Mouse (Mus musculus) kidney, embryonic 16.5 days (tissue): ENCODE measurements around the gene Sfxn2. TPM values are rescaled to one million over a fixed set of nuclear protein-coding genes. Genes with fewer than 3 reads are reported as not detected.
"Not testable (repeated sequence)": the region's sequence is repeated elsewhere in the genome, so short reads cannot be mapped to it uniquely, and the experiment has no call there.

Source experiments
- ATAC-seq: fragments of 200-750 bp; cut with Nextera tagmentation; 2 replicates; pipeline ENCODE4 v1.8.0; 2017; ENCODE audit warnings: moderate TSS enrichment; ENCODE audit not compliant: low FRiP score, low TSS enrichment
- H3K27ac ChIP-seq: fragments of 300-500 bp; sonication (generic); 2 replicates; pipeline ENCODE4 v1.5.1; 2014; ENCODE audit warnings: low read length
- H3K27me3 ChIP-seq: fragments of 300-500 bp; sonication (generic); 2 replicates; pipeline ENCODE4 v1.6.1; 2014; ENCODE audit warnings: low read length, control low read depth, mixed read lengths; ENCODE audit not compliant: insufficient read depth
- H3K36me3 ChIP-seq: fragments of 300-500 bp; sonication (generic); 2 replicates; pipeline ENCODE4 v1.6.1; 2014; ENCODE audit warnings: low read length, control low read depth, mixed read lengths; ENCODE audit not compliant: insufficient read depth
- H3K4me1 ChIP-seq: fragments of 300-500 bp; sonication (generic); 2 replicates; pipeline ENCODE4 v1.6.1; 2014; ENCODE audit warnings: low read length, control low read depth, mixed read lengths; ENCODE audit not compliant: insufficient read depth
- H3K4me2 ChIP-seq: fragments of 300-500 bp; sonication (generic); replicated peaks from 2 replicates; pipeline ENCODE4 v1.6.1; 2014; ENCODE audit warnings: low read depth, low read length
- H3K4me3 ChIP-seq: fragments of 300-500 bp; sonication (generic); 2 replicates; pipeline ENCODE4 v1.5.1; 2014; ENCODE audit warnings: mild to moderate bottlenecking, low read length
- H3K9ac ChIP-seq: fragments of 300-500 bp; sonication (generic); replicated peaks from 2 replicates; pipeline ENCODE4 v1.6.1; 2014; ENCODE audit warnings: low read length
- H3K9me3 ChIP-seq: fragments of 300-500 bp; sonication (generic); 2 replicates; pipeline ENCODE4 v1.6.1; 2016; ENCODE audit warnings: low read length, control low read depth
- WGBS: fragments of 180-500 bp; shearing (Covaris S2); extraction: QIAGEN DNeasy Blood & Tissue Kit; methylation state at CpG from one replicate; pipeline ENCODE4 v1.1.7; 2014; 5-methylcytosine and 5-hydroxymethylcytosine counted together
- polyA plus RNA-seq: library from polyadenylated mRNA; unstranded; fragments of >200 nt; fragmentation: Nextera tagmentation; extraction: Ambion mirVana; gene quantifications from 2 replicates; pipeline ENCODE4 v1.2.1, GENCODE M21; 2015

The Sfxn2 gene
- polyA plus RNA-seq, 1 experiment from 2014 or later, result 41.1 TPM

DNA sequence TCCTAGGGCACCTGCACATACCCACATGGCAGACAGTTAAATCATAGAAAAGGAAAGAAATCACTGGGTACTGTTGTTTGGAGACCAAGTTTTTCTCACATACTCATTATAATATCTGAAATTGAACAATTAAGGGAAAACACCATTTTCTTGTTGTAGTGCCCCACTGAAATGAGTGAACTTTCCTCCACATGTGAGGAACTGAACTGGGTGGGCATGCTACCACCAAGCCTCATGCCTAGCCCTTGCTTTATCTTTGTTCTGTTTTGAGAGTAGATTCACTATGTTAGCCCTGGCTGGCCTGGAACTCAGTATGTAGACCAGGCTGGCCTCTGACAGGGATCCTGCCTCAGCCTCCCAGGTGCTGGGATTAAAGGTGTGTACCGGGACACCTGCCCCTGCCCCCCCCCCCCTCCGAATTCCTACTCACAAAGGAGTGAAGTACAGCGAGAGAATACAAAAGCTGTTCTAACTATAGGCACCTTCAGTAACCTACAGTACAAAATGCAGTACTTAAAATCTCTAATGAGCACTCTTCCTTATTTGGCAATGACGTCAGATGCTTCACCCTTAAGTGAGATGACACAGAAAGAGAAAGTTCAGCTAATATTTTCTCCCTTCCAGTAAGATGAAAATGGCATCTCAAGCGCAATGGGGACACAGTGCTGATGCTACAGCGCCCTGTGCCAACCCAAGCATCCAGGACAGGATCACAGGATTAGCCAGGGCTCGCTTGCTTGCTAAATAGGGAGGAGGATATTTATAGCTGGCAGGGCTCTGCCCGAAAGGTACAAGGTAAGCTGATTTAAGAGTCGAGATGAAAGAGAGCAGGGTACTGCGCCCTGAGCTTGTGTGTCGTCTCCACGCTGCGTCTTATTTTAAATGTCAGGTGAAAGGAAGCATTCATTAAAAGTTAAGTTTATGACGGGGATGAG lies 10.3 kb upstream of the Sfxn2 start:
- ATAC-seq, result no peak
- 83% methylated on average over 14 of the region's 14 CpGs for WGBS

DNA sequence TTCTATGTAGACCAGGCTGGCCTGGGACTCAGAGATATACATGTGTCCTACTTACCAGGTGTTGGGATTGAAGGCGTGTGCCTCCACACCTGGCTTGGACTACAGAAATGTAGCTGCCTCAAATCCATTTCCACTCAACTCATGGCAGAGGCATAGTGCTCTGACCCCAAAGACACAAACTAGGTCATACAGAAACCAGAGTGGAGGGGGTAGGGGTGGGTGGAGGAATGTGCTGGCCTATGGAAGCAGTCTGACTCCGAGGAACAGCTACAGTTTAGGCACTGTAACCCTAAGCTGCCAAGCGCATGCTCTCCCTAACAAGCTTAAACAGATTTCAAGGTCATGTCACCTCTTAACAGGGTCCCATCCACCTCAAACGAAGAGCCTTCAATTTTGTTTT lies 9.6 kb upstream of the Sfxn2 start:
- whole genome bisulfite sequencing, result 75% methylated on average over 4 of the region's 4 CpGs
- no peaks in the 10 kb centered on the region for H3K9me3 ChIP-seq
- no peak overlapping the region for H3K4me2 ChIP-seq
- H3K9ac ChIP-seq, result no peak overlapping the region
- H3K27me3 ChIP-seq, result no peaks in the 10 kb centered on the region
- no peak overlapping the region for H3K27ac ChIP-seq
- H3K4me1 ChIP-seq, result peaks cover 6% of the 10 kb centered on the region; the same call in 1 of the 2 replicates
- no peaks in the 10 kb centered on the region for H3K36me3 ChIP-seq
- H3K4me3 ChIP-seq, result no peak overlapping the region
- ATAC-seq, result no peak

More for the DNA sequence above, 10.3 kb upstream of the Sfxn2 start:
- Histone ChIP-seq H3K4me1 (peaks cover 6% of the 10 kb centered on the region; the same call in 1 of the 2 replicates), H3K4me2 (no peak overlapping the region), H3K36me3 (peaks cover 3% of the 10 kb centered on the region; the same call in 1 of the 2 replicates), H3K9me3 (no peaks in the 10 kb centered on the region), H3K9ac (no peak overlapping the region), H3K27ac (no peak overlapping the region), H3K4me3 (no peak overlapping the region), H3K27me3 (no peaks in the 10 kb centered on the region)

DNA sequence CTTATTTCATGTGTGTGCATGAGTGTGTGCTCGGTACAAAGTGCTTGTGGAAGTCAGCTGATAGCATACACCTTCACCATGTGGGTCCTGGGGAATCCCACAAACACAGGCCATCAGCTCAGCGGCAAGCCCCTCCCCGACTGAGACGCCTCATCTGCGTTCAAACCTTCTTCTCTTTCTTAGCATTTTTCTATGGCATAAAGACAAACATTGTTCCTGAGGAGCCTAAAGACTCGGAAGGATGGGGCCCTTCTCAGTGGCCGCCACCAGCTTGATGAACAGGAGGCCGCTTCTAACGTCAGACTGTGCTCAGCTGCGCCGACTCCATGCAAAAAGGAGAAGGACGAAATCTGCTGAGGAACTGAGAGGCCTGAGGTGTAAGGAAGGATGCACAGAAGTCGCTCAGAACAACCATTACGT lies 9.1 kb upstream of the Sfxn2 start:
- no peaks in the 10 kb centered on the region for H3K36me3 ChIP-seq
- no peak overlapping the region for H3K9ac ChIP-seq
- no peaks in the 10 kb centered on the region for H3K27me3 ChIP-seq
- H3K9me3 ChIP-seq, result no peaks in the 10 kb centered on the region
- 84% methylated on average over 14 of the region's 14 CpGs for WGBS
- no peak overlapping the region for H3K27ac ChIP-seq
- no peak overlapping the region for H3K4me2 ChIP-seq
- H3K4me3 ChIP-seq, result no peak overlapping the region
- ATAC-seq, result no peak
- peaks cover 6% of the 10 kb centered on the region; the same call in 1 of the 2 replicates for H3K4me1 ChIP-seq

DNA sequence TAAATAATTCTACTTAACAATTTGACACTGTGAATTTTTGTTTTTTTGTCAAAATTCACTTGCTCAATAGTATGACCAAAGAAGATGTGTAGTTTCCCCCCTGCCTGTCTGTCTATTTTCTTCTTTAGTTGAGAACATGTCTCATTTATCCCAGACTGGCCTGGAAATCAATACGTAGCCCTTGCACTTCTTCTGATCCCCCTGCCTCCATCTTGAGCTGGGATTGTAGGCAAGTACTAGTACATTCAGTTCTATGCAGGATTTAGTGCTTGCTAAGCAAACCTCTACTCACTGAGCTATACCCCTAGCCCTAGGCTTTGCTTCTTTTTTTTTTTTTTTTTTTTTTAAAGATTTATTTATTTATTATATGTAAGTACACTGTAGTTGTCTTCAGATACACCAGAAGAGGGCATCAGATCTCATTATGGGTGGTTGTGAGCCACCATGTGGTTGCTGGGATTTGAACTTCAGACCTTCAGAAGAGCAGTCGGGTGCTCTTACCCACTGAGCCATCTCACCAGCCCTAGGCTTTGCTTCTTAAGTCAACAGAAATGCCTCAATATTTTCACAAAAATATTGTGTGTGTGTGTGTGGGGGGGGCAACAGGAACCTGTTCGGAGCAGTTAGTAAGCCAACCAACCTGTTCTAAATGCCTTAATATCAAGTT lies 1.8 kb upstream of the Sfxn2 start:
- WGBS, result 76% methylated on average over 3 of the region's 3 CpGs
- not testable (repeated sequence) for H3K36me3 ChIP-seq, H3K27me3 ChIP-seq, ATAC-seq, H3K9me3 ChIP-seq, H3K27ac ChIP-seq
- Histone ChIP-seq H3K4me3 (peak overlapping the region; percentile 84; the same call in 1 of the 2 replicates), H3K4me1 (peaks cover 25% of the 10 kb centered on the region), H3K4me2 (peak overlapping the region; percentile 88), H3K9ac (peak overlapping the region; percentile 78; the same call in 1 of the 2 replicates)

DNA sequence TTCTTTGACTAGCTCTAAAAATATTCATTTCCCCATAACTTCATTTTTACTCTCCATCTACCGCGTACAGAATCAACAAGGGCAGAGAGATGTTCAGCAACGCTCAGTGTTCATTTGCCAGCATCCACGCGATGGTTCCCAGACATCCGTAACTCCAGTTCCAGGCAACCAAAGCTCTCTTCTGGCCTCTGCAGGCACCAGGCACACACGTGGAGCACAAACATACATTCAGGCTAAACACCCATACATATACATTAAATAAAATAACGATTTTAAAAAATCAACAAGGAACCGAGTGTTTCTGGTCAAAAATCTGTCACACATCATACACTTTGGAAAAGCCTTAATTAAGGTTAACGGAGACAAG lies 1.3 kb upstream of the Sfxn2 start:
- H3K9ac ChIP-seq, result peak overlapping the region; percentile 78
- WGBS, result 18% methylated on average over 10 of the region's 10 CpGs
- no peak for ATAC-seq
- H3K27ac ChIP-seq, result peak overlapping the region; percentile 86; the same call in 1 of the 2 replicates
- peaks cover 25% of the 10 kb centered on the region for H3K4me1 ChIP-seq
- H3K9me3 ChIP-seq, result no peaks in the 10 kb centered on the region
- no peaks in the 10 kb centered on the region for H3K27me3 ChIP-seq
- peak overlapping the region; percentile 88 for H3K4me2 ChIP-seq
- no peaks in the 10 kb centered on the region for H3K36me3 ChIP-seq
- peak overlapping the region; percentile 84 for H3K4me3 ChIP-seq

DNA sequence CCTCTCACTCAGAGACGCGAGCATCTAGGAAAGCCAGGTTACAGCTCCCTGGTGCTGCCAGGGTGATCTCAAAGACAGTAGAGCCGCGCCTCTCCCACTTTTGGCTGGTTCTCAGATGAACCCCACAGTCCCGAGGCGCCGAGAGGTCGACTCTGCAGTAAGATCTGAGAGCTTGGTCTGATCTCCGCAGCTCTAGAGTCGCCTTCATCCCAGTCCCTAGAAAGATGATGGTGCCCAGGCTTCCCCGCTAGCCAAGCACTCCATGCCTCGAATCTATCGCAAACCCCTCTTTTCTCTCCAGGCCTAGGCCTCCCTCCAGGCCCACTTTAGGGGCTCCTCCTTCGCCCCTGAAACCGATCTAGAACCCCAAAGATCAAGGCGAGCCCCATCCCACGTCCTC lies 617 bp upstream of the Sfxn2 start:
- Histone ChIP-seq H3K27ac (peak overlapping the region; percentile 86), H3K27me3 (no peaks in the 10 kb centered on the region), H3K4me2 (peak overlapping the region; percentile 88), H3K36me3 (no peaks in the 10 kb centered on the region), H3K9ac (peak overlapping the region; percentile 78), H3K9me3 (no peaks in the 10 kb centered on the region), H3K4me3 (peak overlapping the region; percentile 84), H3K4me1 (peaks cover 25% of the 10 kb centered on the region)
- under 1% methylated on average over 17 of the region's 17 CpGs for WGBS
- ATAC-seq, result no peak; the same call in 1 of the 2 replicates

DNA sequence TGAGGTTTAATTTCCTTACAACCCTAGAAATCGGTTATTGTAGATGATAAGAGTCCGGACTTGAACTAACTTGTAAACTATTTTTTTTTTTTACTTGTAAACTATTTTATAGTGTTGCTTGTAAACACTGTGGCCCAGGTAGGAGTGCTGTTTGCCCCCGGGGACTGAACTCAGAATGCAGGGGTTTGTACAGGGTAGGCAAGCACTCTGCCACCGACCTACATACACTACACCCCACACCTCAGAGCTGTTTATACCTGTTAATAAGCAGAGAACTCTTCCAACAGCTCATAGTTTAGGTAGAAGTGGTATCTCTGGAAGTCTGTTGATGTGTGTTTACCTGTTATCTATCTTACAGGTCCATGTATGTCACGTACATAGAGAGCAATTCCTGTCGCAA lies 825 bp downstream of the Sfxn2 start:
- no peak overlapping the region; the same call in 1 of the 2 replicates for H3K27ac ChIP-seq
- peak overlapping the region; percentile 67 for H3K4me2 ChIP-seq

DNA sequence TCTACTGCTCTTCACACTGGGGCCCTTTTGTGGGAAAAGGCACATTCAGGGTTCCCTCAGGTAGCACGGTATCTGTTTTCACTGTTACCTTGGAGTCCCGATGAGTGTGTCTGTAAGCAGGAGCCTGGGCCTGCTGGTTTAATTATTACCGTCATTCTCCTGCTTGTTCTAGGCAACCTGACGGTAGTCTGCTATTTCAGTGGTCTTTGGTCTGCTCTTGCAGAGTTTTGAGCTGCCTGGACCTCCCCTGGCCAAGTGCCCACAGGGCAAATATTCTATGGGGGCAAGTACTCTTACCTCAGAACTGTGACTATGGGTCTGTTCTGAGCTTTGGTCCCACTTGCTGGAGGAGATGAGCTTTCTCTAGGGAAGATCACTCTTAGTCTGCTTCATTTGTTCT lies 2.0 kb downstream of the Sfxn2 start:
- Histone ChIP-seq H3K36me3 (no peaks in the 10 kb centered on the region), H3K4me1 (peaks cover 29% of the 10 kb centered on the region), H3K9ac (peak overlapping the region; percentile 40; the same call in 1 of the 2 replicates), H3K4me2 (peak overlapping the region; percentile 67), H3K27ac (peak overlapping the region; percentile 80), H3K4me3 (peak overlapping the region; percentile 8; the same call in 1 of the 2 replicates), H3K9me3 (no peaks in the 10 kb centered on the region), H3K27me3 (no peaks in the 10 kb centered on the region)
- peak; percentile 20; the same call in 1 of the 2 replicates for ATAC-seq
- WGBS, result 36% methylated on average over 4 of the region's 4 CpGs

More for the DNA sequence above, 825 bp downstream of the Sfxn2 start:
- no peaks in the 10 kb centered on the region for H3K27me3 ChIP-seq
- no peak for ATAC-seq
- H3K4me1 ChIP-seq, result peaks cover 28% of the 10 kb centered on the region
- peak overlapping the region; percentile 79 for H3K9ac ChIP-seq
- H3K4me3 ChIP-seq, result peak overlapping the region; percentile 84
- no peaks in the 10 kb centered on the region for H3K36me3 ChIP-seq
- WGBS, result 37% methylated on average over 6 of the region's 6 CpGs
- no peaks in the 10 kb centered on the region for H3K9me3 ChIP-seq

DNA sequence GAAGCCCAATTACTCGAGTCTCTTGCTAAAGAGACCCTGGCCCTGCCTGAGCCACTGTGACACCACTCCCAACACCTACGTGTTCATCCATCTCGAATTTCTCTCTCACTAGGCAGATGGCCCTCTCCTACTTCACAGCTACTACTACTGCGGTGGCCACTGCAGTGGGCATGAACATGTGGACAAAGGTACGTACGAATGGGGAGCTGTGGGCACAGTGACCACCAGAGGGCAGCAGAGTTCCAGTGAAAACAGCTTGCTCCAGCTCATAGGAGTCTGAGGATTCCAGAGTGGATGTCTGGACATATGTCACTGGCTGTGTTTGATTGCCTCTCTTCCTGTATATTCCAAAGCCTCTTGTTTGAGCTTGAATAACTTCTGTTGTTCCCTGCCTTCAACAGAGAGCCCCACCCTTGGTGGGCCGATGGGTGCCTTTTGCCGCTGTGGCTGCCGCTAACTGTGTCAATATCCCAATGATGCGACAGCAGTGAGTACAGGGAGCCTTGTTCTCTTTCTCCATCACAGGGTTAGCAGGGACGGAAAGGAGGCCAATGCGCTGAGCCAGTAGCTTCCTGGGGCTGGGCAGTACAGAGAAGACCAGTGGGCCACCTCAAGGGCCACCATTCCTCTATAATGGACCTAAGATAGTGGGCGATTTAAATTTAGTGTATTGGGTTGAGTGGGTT lies 14.8 kb downstream of the Sfxn2 start:
- H3K9me3 ChIP-seq, result no peaks in the 10 kb centered on the region
- ATAC-seq, result peak; percentile 78
- no peak overlapping the region for H3K4me2 ChIP-seq
- H3K4me3 ChIP-seq, result no peak overlapping the region
- no peaks in the 10 kb centered on the region for H3K4me1 ChIP-seq
- no peaks in the 10 kb centered on the region for H3K27me3 ChIP-seq
- H3K27ac ChIP-seq, result no peak overlapping the region
- no peak overlapping the region for H3K9ac ChIP-seq
- WGBS, result 48% methylated on average over 13 of the region's 13 CpGs
- peaks cover 34% of the 10 kb centered on the region for H3K36me3 ChIP-seq
